Mouse (Mus musculus): ENCODE data around the gene 1700028K03Rik. TPM values are rescaled to one million over a fixed set of nuclear protein-coding genes. Genes with fewer than 3 reads are reported as not detected.

1700028K03Rik gene
- not detected for total RNA-seq (2021)

DNA sequence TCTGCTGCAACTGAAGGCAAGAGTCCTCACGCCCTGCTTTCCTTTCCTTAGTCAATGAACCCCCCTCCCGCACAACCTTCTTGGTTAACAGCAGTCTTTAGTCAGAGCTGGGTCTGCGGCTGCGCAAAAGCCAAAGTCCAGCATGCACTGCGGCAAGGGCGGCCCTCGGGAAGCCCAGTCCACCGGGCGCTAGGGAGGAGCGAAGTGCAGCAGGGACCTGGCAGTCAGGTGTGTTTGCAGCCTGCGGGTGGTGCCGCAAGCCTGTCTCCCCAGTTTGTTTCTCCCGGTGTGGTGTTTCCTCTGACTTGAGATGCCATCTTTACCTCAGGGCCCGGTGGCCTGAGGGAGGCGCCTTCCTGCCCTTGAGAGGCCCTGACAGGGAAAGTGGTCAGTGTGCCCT is at the start of gene 1700028K03Rik:
TSS of gene 1700028K03Rik (plus strand) at position 129 of the 400 bp plus-strand sequence.
- no peak for DNase-seq

DNA sequence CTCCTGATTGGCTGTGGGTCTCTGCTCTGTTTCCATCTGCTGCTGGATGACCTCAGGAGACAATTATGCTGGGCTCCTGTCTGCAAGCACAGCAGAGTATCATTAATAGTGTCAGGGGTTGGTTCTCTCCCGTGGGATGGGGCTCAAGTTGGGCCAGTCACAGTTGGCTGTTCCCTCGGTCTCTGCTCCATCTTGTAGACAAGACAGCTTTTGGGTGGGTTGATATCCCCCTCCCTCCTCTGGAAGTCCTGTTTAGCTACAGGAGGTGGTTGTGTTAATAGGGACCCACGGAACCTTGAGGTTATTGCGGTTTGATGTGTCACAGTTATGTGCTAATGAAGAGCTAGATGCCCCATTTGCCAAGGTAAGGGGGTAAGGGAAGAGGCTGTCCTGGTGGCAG is 45.5 kb upstream of the 1700028K03Rik start:
- DNase-seq: no peak

DNA sequence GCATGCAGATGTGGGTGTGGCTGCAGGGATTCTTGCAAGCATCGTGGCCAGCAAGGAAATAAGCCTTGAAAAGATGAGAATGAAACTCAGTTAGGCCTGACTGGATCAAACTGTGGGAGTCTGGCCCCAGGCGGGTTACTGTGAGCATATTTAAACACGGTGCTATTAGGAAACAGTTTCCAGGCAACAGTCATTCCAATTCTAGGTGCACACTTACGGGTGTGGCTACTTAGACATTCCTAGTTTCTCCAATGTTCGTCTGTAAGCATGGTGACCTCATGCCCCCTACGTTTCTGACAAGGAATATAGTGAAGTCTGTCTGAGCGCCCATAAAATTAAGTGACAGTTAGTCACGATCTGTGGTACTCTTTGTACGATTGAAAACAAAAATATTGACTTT is 43.5 kb upstream of the 1700028K03Rik start:
- no peak for DNase-seq

DNA sequence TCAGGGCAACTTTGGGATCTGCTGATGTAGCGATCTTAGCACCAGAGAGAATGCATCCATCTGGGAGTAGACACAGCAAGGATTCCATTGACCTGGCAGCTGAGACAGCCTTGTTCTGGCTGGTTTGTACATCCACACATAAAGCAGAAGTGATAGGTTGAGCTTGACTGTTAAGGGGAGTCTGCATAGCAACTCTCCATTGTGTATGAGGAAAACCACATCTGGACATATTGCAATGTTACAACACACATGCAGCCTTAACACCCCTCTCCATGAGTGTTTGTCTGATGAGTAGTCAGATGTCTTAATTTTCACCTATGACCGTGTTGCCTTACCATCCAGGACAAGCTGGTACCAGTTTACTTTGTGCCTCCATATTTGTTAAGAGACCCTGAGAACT is 42.0 kb upstream of the 1700028K03Rik start:
- DNase-seq: no peak

DNA sequence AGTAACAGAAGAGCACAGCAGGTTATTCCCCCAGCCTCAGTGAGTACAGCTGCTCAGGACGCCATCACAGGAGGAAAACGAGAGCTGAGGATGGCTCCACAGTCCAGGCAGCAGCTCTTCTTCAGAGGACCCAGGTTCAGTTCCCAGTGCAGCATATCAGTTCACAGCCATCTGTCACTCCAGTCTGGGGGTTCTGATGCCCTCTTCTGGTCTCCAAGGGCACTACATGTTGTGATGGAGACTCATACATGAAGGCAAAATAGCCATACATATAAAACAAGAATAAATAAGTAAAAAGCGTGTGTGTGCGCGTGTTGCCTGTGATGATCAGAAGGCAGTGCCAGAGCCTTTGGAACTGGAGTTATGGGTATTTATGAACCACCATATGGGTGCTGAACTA is 39.8 kb upstream of the 1700028K03Rik start:
- no peak for DNase-seq

DNA sequence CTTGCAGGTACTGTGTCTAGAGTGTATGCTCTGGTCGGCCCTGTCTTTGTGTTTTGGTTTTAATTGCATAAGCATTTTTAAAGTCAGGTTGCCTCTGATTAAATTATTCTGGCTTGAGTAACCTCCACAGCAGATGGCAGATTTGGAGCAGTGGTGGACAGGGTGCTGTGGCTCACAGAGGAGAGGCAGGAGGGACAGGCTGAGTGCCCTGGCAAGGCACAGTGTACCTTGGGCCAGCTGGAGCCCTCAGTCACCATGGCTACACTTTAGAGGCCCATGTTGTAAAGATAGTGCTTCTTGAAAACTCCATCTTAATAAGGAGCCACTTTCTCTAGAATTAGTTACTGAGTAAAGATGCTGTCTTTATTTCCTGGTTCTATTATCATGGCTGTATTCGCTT is 38.5 kb upstream of the 1700028K03Rik start:
- no peak for DNase-seq

DNA sequence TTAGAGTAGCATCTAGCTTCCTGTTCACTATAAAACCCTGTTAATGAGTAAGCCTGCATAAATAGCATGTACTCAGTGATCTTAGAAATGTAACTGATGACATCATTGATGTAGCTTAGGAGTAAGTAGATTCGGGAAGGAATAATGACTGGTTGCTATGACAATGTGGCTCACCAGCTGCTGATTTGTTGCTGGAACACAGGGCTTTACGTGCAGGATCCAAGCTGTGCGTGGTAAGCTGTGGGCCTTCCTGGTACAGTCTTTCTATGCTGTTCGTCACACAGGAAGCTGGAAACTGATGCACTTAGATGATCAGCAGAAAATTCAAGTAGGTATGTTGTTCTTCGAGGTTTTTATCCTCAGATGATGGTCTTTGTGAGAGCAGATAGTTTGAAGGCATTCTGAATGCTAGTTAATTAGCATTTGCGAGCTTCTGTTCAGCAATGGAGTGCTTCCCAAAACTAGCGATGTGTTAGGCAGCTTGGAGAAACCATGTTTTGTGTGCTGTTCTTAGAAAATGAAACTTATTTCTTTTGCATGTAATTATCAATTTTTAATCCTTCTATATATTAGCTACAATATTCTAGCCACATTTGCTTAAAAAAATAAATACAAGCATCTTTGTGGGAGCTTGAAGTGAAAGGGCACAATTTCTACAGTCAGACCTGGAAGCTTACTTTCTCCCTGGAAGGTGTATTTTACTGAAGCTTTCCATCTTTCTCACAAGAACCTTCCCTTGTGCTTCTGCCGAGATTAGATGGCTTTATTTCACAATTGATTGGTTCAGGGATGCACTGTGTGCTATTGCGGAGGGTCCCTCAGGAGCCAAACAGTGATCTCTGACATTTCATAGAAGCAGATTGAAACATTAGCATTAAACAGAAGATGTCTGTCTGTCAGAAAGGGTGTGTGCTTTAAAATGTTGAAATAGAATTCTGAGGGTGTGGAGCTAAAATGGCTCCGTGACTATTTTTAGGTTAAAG is 36.7 kb upstream of the 1700028K03Rik start:
- DNase-seq: no peak

DNA sequence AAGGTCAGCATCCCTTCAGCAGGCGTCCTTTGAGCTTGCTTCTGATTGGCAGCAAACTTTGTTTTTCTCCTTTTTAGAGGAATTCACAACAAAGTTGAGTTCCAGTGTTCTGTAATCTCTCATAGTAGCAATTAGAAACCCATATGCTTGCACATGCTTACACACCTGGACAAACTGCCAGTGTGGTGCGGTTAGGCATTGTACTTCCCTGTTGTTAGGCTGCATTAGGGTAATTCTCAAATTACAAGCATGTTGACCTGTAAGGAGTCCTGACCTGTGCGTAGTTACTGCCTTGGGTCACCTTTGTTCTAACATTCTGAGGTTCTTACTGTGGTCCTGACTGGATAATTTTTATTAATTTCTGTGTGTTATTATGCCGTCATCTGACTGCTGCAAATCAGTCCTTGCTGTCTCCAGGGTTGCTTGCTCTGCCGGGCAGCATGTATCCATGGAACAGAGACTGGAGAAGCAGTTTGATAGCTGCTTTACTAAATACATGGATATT is 35.7 kb upstream of the 1700028K03Rik start:
- no peak for DNase-seq

DNA sequence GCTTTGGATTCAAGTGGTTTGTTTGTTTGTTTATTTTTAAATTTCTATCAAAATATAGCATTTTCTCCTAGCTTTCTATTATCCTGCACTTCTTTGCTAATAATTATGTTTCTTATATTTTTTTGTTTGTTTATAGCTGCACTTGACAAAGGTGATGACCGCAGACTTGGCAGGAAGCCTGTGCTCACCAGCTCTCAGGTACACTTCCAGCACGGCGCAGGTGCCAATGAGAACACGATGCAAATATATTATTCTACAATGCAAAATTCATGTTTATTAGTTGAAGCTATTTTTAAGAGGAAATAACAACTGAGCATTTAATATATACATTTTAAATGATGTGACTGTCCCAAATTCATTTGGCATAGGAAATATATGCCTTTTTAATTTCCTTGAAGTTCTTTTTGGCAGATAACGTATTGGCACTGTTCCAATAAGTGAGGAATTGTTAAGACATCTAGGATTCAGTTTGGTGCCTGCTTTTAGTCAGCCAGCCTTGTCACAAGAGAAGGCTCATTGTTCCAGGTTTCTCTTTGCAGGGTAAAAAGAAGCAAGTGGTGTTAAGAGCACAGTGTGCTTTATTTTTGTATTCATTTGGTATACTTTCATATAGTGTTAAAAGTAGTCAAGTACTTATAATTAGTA is 34.5 kb upstream of the 1700028K03Rik start:
- no peak for DNase-seq

DNA sequence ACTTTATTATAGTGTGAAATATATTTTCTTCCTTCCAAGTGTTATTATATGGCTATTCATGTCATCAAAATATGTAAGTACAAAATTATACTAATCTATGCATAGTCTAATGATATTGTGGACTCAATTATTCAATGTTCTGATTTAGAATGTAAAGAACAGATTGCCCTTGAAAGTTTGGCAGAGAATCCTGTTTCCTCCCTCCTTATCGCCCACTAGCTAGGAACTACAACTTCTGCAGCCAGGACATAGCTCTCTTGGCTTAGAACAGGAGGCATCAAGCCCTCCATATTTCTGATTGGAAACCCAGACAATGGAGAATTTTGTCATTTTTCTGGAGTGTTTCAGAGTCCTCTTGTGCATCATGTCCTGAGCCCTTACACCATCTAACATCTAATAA is 33.8 kb upstream of the 1700028K03Rik start:
- no peak for DNase-seq

DNA sequence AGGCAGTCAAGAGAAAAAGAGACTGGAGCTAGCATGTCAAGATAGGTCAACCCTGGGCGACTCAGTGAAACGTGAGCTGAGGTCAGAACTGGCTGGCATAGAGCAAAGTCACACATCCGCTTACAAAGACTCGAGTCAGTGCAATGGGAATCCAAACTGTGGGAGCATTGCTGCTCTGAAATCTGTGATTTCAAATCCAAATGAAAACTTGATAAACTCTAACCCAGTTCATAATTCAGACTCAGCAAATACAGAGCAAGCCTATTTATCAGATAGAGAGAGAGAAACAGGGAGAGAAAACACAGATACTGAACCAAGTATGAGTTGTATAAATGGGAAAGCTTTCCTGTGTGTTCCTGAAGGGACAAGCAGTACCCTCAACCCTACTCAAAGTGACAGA is 27.2 kb upstream of the 1700028K03Rik start, which contains the start of gene Gm42669:
TSS of gene Gm42669 (plus strand) at position 301 of the 400 bp plus-strand sequence.
- DNase-seq: no peak

DNA sequence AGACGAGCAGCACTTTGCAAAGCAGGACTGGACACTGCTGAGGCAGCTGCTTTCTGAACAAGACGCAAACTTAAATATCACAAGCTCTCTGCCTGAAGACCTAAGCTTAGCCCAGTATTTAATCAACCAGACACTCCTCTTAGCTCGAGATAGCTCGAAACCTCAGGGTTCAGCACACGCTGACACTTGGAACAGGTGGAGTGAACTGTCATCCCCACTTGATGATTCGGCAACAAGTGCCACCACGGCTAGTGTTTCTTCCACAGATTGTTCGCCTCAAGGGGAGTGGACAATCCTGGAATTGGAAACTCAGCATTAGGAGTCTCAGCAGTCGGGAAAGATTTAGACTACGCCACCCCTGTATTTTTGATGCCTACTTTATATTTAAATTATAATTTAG is 24.0 kb upstream of the 1700028K03Rik start:
- no peak for DNase-seq

DNA sequence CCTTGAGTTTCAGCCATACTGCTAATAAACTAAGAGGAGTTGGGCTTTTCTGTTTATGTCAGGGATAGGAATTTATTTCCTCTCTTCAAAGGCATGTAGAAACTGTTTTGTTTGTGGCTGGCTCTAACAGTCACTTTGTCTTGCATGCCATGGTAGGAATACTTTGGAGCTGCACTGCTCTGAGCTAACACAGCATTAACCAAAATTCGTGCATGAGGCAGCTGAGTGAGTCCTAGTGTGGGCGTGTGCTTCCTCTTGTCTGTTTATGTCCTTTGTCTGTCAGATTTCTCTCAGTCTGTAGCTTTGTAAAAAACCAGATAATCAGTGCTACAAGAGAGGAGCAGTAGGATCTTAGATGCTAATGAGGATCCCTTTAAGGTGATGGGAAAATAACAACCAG is 23.2 kb upstream of the 1700028K03Rik start:
- DNase-seq: no peak

DNA sequence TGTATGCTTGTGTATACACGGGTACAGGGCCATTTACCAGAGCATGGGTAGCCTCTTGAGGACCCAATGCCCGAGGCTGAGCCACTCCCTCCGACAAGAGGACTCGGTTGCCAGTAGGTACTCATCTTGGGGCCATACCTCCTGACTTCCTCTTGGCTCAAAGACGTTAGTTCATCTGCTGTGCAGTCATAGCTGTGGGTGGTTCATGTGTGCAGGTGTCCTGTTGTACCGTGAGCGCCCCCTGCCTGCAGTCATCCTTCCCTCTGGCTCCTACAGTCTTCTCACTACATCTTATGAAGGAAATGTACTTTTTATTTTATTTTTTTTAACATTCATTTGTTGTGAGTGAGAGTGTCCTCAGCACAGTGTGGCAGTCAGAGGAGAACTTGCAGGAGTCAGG is 20.9 kb upstream of the 1700028K03Rik start:
- peak; percentile 50 for DNase-seq

DNA sequence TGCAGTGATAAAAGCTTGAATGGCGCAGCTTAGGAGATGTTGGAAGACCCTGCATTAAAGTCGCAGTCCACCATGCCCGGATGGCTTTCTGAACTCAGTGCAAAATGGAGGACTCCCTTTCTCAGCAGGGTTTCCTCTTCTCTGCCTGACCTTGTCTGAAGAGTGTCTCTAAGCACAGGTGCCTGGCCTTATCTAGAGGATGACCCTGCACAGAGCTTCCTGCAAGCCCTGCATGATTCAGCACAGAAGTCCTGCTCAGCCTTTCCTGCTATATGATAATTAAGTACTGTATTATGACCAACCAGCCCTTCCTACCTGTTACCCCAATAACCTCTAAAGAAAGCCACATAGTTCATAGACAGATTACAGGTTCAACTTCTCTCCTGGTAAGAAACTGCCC is 19.1 kb upstream of the 1700028K03Rik start:
- DNase-seq: no peak

DNA sequence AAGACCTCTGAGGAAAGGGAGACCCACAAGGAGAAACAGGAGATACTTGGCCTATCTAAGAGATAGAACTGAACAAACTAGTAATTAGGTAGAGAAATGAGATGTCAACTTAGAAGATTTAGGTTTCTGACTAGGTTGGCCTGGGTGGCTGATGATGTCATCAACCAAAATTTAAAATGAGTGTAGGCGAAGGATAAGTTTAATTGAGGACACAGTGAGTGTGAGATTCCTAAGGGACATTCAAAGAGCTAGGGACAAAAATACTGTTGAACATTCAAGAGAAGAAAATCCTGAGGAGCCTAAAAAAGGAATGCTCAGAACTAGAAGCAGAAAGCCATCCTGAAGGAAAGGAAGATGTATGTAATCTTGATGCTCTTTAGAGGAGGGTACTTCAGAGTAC is 18.4 kb upstream of the 1700028K03Rik start:
- no peak for DNase-seq

DNA sequence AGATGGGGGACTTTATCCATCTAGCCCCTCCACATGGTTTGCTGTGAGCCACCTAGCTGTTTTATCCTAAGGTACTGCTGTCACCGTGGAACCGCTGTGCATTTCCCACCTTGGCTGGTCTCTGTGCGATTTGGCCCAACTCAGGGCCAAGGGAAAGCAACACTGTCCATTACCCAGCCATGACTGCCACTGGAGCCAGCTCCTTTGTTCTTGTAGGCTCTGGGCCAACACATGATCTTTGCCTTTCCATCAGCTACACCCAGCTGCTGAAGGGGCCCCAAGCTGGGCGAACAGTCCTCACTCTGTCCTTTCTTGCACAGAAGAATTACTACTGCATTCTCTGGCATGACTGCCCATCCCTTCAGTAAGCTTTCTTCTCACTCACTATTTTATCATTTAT is 15.9 kb upstream of the 1700028K03Rik start:
- DNase-seq: no peak

DNA sequence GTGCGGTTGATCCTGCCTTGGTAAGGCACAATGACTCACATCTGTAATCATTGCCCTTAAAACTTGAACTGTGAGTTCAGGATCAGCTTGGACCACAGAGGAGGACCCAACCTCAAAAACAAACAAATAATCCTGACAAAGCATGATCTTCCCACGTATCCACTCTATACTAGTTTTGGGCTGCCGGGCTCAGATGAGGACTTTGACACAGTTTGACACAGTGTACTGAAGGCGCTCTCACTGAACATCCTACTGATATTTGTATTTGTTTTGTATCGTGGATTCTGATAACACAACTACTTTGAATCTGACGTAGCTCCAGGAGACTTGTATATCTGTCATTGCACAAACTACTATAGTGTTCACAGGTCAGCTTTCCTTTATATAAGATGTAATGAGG is 13.1 kb upstream of the 1700028K03Rik start:
- DNase-seq: no peak

DNA sequence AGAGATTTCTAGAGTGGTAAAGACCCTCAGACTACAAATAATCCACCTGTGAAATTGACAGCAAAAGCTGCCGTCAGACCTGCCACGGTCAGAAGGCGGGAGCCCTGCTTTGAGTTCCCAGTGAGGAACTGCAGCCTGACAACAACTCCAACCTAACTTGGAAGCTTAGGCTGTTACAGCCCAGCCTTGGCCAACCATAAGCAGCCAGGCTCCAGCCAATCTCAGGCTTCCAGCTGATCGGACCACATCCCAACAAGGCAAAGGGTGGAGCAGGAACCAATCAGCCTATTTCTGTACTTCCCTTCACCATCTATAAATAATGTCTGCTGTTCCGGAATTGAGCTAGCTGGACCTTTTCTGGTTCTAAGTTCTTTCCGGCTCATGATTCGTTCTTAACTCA is 12.6 kb upstream of the 1700028K03Rik start:
- DNase-seq: peak; percentile 57

DNA sequence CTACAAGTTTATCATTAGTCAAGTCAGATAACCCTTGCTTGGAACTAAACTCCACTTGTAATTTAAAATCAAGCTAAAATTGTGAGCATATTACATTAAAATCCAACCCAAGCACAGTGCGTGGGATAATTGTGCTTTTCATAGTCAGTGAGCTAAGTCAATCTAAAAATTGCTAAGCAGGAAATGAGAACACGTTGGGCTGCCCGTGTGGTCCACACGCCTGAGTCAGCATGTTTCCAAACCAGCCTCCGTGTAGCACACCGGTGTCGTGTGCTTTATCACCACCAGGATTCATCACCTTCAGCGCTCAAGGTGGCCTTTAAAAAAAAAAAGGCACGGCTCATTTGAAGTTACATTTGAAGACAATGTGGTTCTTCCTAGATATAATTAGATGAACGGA is 10.2 kb upstream of the 1700028K03Rik start:
- no peak for DNase-seq

DNA sequence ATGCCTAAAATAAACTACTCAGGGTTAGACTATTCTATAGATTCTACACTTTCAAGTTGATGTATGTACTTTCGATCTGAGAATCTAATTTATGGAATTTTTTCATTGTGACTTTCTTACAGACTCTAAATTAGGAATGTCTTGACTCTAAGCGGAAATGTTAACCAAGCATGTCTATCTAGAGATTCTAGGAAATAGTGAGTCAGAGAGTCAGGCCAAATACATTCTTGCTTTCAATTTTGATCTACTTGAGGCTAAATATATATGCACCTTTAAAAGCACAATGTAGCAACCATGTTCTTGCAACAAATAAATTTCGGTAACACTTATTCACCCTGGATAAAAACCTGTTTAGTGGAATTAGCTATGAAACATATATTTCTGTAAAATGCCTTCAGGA is 5.7 kb upstream of the 1700028K03Rik start:
- DNase-seq: no peak

DNA sequence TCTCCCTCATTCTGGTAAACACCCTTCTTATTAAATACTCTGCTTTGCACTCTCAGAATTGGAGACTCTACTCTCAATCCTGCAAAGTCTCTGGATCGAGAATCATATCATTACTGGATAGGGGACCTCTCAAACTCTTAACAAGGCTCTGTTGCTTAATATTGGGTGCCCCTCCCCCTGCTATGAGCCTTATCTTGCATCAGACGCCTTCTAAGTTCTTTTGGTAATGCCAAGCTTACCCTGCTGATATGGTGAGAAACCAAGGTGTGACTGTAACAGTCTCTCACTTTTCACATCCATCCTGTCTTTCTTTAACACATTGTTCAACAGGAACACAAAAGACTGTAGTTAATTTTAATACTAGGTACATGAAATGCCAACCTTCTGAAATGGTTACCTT is 919 bp upstream of the 1700028K03Rik start:
- DNase-seq: no peak

DNA sequence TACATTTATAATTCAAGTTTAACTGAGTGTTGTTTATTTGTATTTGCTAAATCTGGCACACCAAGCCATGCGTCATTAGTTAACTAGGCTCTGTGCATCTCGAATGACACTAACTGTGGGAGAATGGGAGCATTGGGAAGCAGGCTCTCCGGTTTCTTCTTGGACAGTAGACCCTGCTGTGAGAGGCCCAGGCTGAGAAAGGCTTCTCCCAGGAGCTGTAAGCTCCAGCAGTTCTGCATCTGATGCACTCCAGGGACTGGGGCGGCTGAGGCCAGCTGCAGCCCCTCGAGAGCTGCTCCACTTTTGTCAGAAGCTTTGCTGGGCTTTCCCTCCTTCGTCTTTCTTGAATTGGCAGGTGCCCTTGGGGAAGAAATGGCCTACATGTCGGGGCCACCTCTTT is 7.2 kb downstream of the 1700028K03Rik start:
- peak; percentile 11 for DNase-seq

DNA sequence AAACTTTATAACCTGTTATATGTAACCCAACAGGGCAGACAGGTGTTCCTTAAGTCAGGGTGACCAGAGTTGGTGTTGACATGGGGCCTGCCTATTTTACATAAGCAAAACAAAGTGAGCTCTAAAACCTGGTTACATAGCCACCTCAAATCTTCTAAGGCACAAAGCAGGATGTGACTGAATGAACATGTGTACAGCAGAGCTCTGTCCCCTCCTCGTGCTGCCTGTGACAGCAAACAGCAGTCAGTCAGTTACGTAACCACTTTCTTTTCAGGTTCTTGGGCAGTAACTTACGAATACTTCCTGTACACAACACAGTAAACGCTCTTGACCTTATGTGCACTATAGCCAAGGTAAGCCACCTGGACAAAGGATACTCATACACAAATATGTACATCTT is 11.4 kb downstream of the 1700028K03Rik start:
- no peak for DNase-seq
